Mouse (Mus musculus) heart, embryonic 16.5 days (tissue): ENCODE data around the gene Edn1. TPM values are rescaled to one million over a fixed set of nuclear protein-coding genes. Genes with fewer than 3 reads are reported as not detected.

Source experiments
- ATAC-seq: fragments of 200-750 bp; cut with Nextera tagmentation; replicated peaks from 2 replicates; pipeline ENCODE4 v1.8.0; 2017; ENCODE audit warnings: moderate number of reproducible peaks; ENCODE audit not compliant: insufficient read depth, low FRiP score; ENCODE audit errors: extremely low read depth
- H3K27ac ChIP-seq: fragments of 300-500 bp; sonication (generic); 2 replicates; pipeline ENCODE4 v1.5.1; 2014; ENCODE audit warnings: mild to moderate bottlenecking, low read length, control low read depth, moderate library complexity
- H3K27me3 ChIP-seq: fragments of 300-500 bp; sonication (generic); 2 replicates; pipeline ENCODE4 v1.6.1; 2014; ENCODE audit warnings: low read length, mixed read lengths; ENCODE audit not compliant: control insufficient read depth, insufficient read depth
- H3K36me3 ChIP-seq: fragments of 300-500 bp; sonication (generic); 2 replicates; pipeline ENCODE4 v1.6.1; 2014; ENCODE audit not compliant: control insufficient read depth, insufficient read depth
- H3K4me1 ChIP-seq: fragments of 300-500 bp; sonication (generic); 2 replicates; pipeline ENCODE4 v1.6.1; 2014; ENCODE audit warnings: low read length, mixed read lengths; ENCODE audit not compliant: control insufficient read depth, insufficient read depth
- H3K4me2 ChIP-seq: fragments of 300-500 bp; sonication (generic); 2 replicates; pipeline ENCODE4 v1.6.1; 2014; ENCODE audit warnings: low read depth, mild to moderate bottlenecking, control low read depth, low read length
- H3K4me3 ChIP-seq: fragments of 300-500 bp; sonication (generic); 2 replicates; pipeline ENCODE4 v1.5.1; 2014; ENCODE audit warnings: mild to moderate bottlenecking, control low read depth, low read length
- H3K9ac ChIP-seq: fragments of 300-500 bp; sonication (generic); 2 replicates; pipeline ENCODE4 v1.6.1; 2014; ENCODE audit warnings: low read length, control low read depth
- H3K9me3 ChIP-seq: fragments of 300-500 bp; sonication (generic); replicated peaks from 2 replicates; pipeline ENCODE4 v1.6.1; 2016; ENCODE audit warnings: low read length; ENCODE audit not compliant: control insufficient read depth
- WGBS: fragments of 180-500 bp; shearing (Covaris S2); extraction: QIAGEN DNeasy Blood & Tissue Kit; methylation state at CpG from one replicate; pipeline ENCODE4 v1.1.7; 2014; 5-methylcytosine and 5-hydroxymethylcytosine counted together
- polyA plus RNA-seq: library from polyadenylated mRNA; unstranded; fragments of >200 nt; fragmentation: Nextera tagmentation; extraction: Ambion mirVana; gene quantifications from 2 replicates; pipeline ENCODE4 v1.2.1, GENCODE M21; 2015

The Edn1 gene
- polyA plus RNA-seq, 1 experiment from 2014 or later: 7.5 TPM

- Histone ChIP-seq H3K9ac (no peak overlapping the region), H3K9me3 (no peaks in the 10 kb centered on the region), H3K4me2 (no peak overlapping the region), H3K36me3 (0 out of 2 replicates have a peak, but pooled peaks cover 2% of the 10 kb centered on the region), H3K4me1 (peaks cover 3% of the 10 kb centered on the region), H3K27me3 (no peaks in the 10 kb centered on the region), H3K4me3 (no peak overlapping the region), H3K27ac (no peak overlapping the region)
- 65% methylated on average over 14 of the region's 14 CpGs for WGBS
- ATAC-seq: no peak
Observed at GRCm38 (mm10) chr13:42306870-42307800, 5.9 kb downstream of the Edn1 start.

- Histone ChIP-seq H3K9ac (no peak overlapping the region), H3K4me3 (no peak overlapping the region), H3K27me3 (no peaks in the 10 kb centered on the region), H3K4me1 (no peaks in the 10 kb centered on the region; the same call in none of the 2 replicates), H3K4me2 (no peak overlapping the region), H3K27ac (no peak overlapping the region), H3K9me3 (no peaks in the 10 kb centered on the region), H3K36me3 (0 out of 2 replicates have a peak, but pooled peaks cover 2% of the 10 kb centered on the region)
- WGBS: 76% methylated on average over 16 of the region's 16 CpGs
- no peak for ATAC-seq
Observed at GRCm38 (mm10) chr13:42308368-42309103, 7.3 kb downstream of the Edn1 start.

- 33% methylated on average over 11 of the region's 11 CpGs for WGBS
- ATAC-seq: no peak
Observed at GRCm38 (mm10) chr13:42309804-42310203, 8.5 kb downstream of the Edn1 start.

GRCm38 (mm10) chr13:42315628-42316027, 14.4 kb downstream of the Edn1 start:
- H3K27ac ChIP-seq: no peak overlapping the region
- H3K9me3 ChIP-seq: no peaks in the 10 kb centered on the region
- 61% methylated on average over 1 of the region's 1 CpGs for WGBS
- H3K36me3 ChIP-seq: no peaks in the 10 kb centered on the region
- ATAC-seq: no peak
- H3K4me1 ChIP-seq: no peaks in the 10 kb centered on the region
- H3K4me3 ChIP-seq: no peak overlapping the region
- no peaks in the 10 kb centered on the region for H3K27me3 ChIP-seq
- no peak overlapping the region for H3K9ac ChIP-seq
- no peak overlapping the region for H3K4me2 ChIP-seq

More at GRCm38 (mm10) chr13:42309804-42310203, 8.5 kb downstream of the Edn1 start:
- H3K27me3 ChIP-seq: no peaks in the 10 kb centered on the region
- 0 out of 2 replicates have a peak, but pooled peaks cover 2% of the 10 kb centered on the region for H3K36me3 ChIP-seq
- no peaks in the 10 kb centered on the region for H3K4me1 ChIP-seq
- no peak overlapping the region for H3K27ac ChIP-seq
- no peak overlapping the region for H3K4me3 ChIP-seq
- H3K9ac ChIP-seq: no peak overlapping the region
- H3K9me3 ChIP-seq: no peaks in the 10 kb centered on the region
- 0 out of 2 replicates have a peak overlapping the region, but pooled peaks have one; percentile 13 for H3K4me2 ChIP-seq

- WGBS: 86% methylated on average over 4 of the region's 4 CpGs
- ATAC-seq: no peak
- Histone ChIP-seq H3K9ac (no peak overlapping the region), H3K9me3 (no peaks in the 10 kb centered on the region), H3K4me1 (no peaks in the 10 kb centered on the region), H3K27ac (no peak overlapping the region), H3K36me3 (no peaks in the 10 kb centered on the region), H3K27me3 (no peaks in the 10 kb centered on the region), H3K4me2 (no peak overlapping the region), H3K4me3 (no peak overlapping the region)
Observed at GRCm38 (mm10) chr13:42317808-42318207, 16.5 kb downstream of the Edn1 start.

- no peaks in the 10 kb centered on the region for H3K27me3 ChIP-seq
- H3K36me3 ChIP-seq: no peaks in the 10 kb centered on the region
- no peak overlapping the region for H3K4me3 ChIP-seq
- H3K27ac ChIP-seq: no peak overlapping the region
- H3K4me1 ChIP-seq: no peaks in the 10 kb centered on the region
- no peak overlapping the region for H3K4me2 ChIP-seq
- ATAC-seq: no peak
- WGBS: 58% methylated on average over 2 of the region's 2 CpGs
- H3K9ac ChIP-seq: no peak overlapping the region
- H3K9me3 ChIP-seq: no peaks in the 10 kb centered on the region
Observed at GRCm38 (mm10) chr13:42328576-42328975, 27.3 kb downstream of the Edn1 start.

- Histone ChIP-seq H3K4me1 (peaks cover 1% of the 10 kb centered on the region; the same call in 1 of the 2 replicates), H3K27ac (no peak overlapping the region), H3K36me3 (no peaks in the 10 kb centered on the region), H3K9ac (no peak overlapping the region), H3K4me3 (no peak overlapping the region), H3K4me2 (no peak overlapping the region), H3K27me3 (no peaks in the 10 kb centered on the region), H3K9me3 (no peaks in the 10 kb centered on the region)
- WGBS: 92% methylated on average over 2 of the region's 2 CpGs
- no peak for ATAC-seq
Observed at GRCm38 (mm10) chr13:42331104-42331503, 29.8 kb downstream of the Edn1 start.

GRCm38 (mm10) chr13:42334981-42335380, 33.7 kb downstream of the Edn1 start:
- no peak overlapping the region for H3K9ac ChIP-seq
- H3K27ac ChIP-seq: no peak overlapping the region
- no peak for ATAC-seq
- 84% methylated on average over 3 of the region's 3 CpGs for WGBS
- no peak overlapping the region for H3K4me2 ChIP-seq
- no peak overlapping the region for H3K4me3 ChIP-seq
- H3K27me3 ChIP-seq: no peaks in the 10 kb centered on the region
- peaks cover 5% of the 10 kb centered on the region for H3K4me1 ChIP-seq
- no peaks in the 10 kb centered on the region for H3K36me3 ChIP-seq
- H3K9me3 ChIP-seq: no peaks in the 10 kb centered on the region

GRCm38 (mm10) chr13:42336414-42336813, 35.1 kb downstream of the Edn1 start:
- H3K36me3 ChIP-seq: no peaks in the 10 kb centered on the region
- no peak overlapping the region for H3K9ac ChIP-seq
- WGBS: 13% methylated on average over 4 of the region's 4 CpGs
- H3K9me3 ChIP-seq: no peaks in the 10 kb centered on the region
- ATAC-seq: no peak
- H3K4me2 ChIP-seq: no peak overlapping the region
- H3K4me1 ChIP-seq: peaks cover 5% of the 10 kb centered on the region
- H3K27ac ChIP-seq: no peak overlapping the region
- no peak overlapping the region for H3K4me3 ChIP-seq
- no peaks in the 10 kb centered on the region for H3K27me3 ChIP-seq
